Mouse (Mus musculus): ENCODE data around the gene Dmrtc2. TPM values are rescaled to one million over a fixed set of nuclear protein-coding genes. Genes with fewer than 3 reads are reported as not detected.
A peak's percentile ranks its signal among the peaks of the same experiment; 100 is the strongest.
"Not testable (repeated sequence)": the region's sequence is repeated elsewhere in the genome, so short reads cannot be mapped to it uniquely, and the experiment has no call there.

Gene Dmrtc2
- not detected in 2 replicates for polyA plus RNA-seq (2015; fragmentation: Nextera tagmentation; extraction: Ambion mirVana)

- ATAC-seq: no peak
- Histone ChIP-seq H3K27me3 (replicated peaks) (peaks cover 3% of the 10 kb centered on the region), H3K36me3 (no peaks in the 10 kb centered on the region), H3K27ac (no peak within 1 kb of the TSS), H3K4me3 (replicated peaks) (no peak within 1 kb of the TSS), H3K9me3 (no peaks in the 10 kb centered on the region), H3K4me2 (replicated peaks) (no peak within 1 kb of the TSS), H3K4me1 (replicated peaks) (no peaks in the 10 kb centered on the region), H3K9ac (no peak within 1 kb of the TSS)
- 49% methylated on average over 41 of the region's 41 CpGs for WGBS
Observed at GRCm38 (mm10) chr7:24869532-24870165, at the start of gene Dmrtc2, which contains the start of gene Lypd4. Gene Dmrtc2, plus strand, starts transcription at chr7:24870057. Gene Lypd4, minus strand, starts transcription at chr7:24869941.

GRCm38 (mm10) chr7:24824452-24824851, 45.4 kb upstream of the Dmrtc2 start:
- Histone ChIP-seq H3K36me3 (no peaks in the 10 kb centered on the region), H3K27ac (no peak overlapping the region), H3K9ac (no peak overlapping the region), H3K27me3 (replicated peaks) (no peaks in the 10 kb centered on the region), H3K9me3 (no peaks in the 10 kb centered on the region), H3K4me2 (replicated peaks) (no peak overlapping the region), H3K4me3 (replicated peaks) (no peak overlapping the region), H3K4me1 (replicated peaks) (no peaks in the 10 kb centered on the region)
- 66% methylated on average over 7 of the region's 7 CpGs for WGBS
- ATAC-seq: no peak

- ATAC-seq: no peak
- Histone ChIP-seq H3K36me3 (no peaks in the 10 kb centered on the region), H3K4me1 (replicated peaks) (no peaks in the 10 kb centered on the region), H3K9ac (no peak overlapping the region), H3K27me3 (replicated peaks) (no peaks in the 10 kb centered on the region), H3K4me3 (replicated peaks) (no peak overlapping the region), H3K9me3 (no peaks in the 10 kb centered on the region), H3K4me2 (replicated peaks) (no peak overlapping the region), H3K27ac (no peak overlapping the region)
- WGBS: 94% methylated on average over 4 of the region's 4 CpGs
Observed at GRCm38 (mm10) chr7:24827181-24827580, 42.7 kb upstream of the Dmrtc2 start.

- WGBS: 63% methylated on average over 13 of the region's 13 CpGs
- H3K27ac ChIP-seq; H3K9ac ChIP-seq; H3K4me3 ChIP-seq (replicated peaks); H3K36me3 ChIP-seq; H3K4me1 ChIP-seq (replicated peaks); H3K27me3 ChIP-seq (replicated peaks); H3K9me3 ChIP-seq; H3K4me2 ChIP-seq (replicated peaks): not testable (repeated sequence)
- peak; percentile 39; the same call in 1 of the 2 replicates for ATAC-seq
Observed at GRCm38 (mm10) chr7:24838732-24839409, 31.0 kb upstream of the Dmrtc2 start.

- ATAC-seq: no peak
Observed at GRCm38 (mm10) chr7:24839410-24839808, 30.4 kb upstream of the Dmrtc2 start.

GRCm38 (mm10) chr7:24840331-24840730, 29.5 kb upstream of the Dmrtc2 start:
- Histone ChIP-seq H3K4me3 (replicated peaks) (no peak overlapping the region), H3K9me3 (no peaks in the 10 kb centered on the region), H3K4me2 (replicated peaks) (no peak overlapping the region), H3K27ac (no peak overlapping the region), H3K4me1 (replicated peaks) (no peaks in the 10 kb centered on the region), H3K36me3 (no peaks in the 10 kb centered on the region), H3K9ac (no peak overlapping the region), H3K27me3 (replicated peaks) (no peaks in the 10 kb centered on the region)
- 53% methylated on average over 3 of the region's 3 CpGs for WGBS
- ATAC-seq: no peak

More at GRCm38 (mm10) chr7:24839410-24839808, 30.4 kb upstream of the Dmrtc2 start:
- H3K9me3 ChIP-seq: no peaks in the 10 kb centered on the region
- H3K4me2 ChIP-seq (replicated peaks): no peak overlapping the region
- H3K27ac ChIP-seq: no peak overlapping the region
- H3K27me3 ChIP-seq (replicated peaks): no peaks in the 10 kb centered on the region
- H3K4me3 ChIP-seq (replicated peaks): no peak overlapping the region
- H3K4me1 ChIP-seq (replicated peaks): no peaks in the 10 kb centered on the region
- H3K36me3 ChIP-seq: no peaks in the 10 kb centered on the region
- H3K9ac ChIP-seq: no peak overlapping the region
- 73% methylated on average over 8 of the region's 8 CpGs for WGBS

- H3K36me3 ChIP-seq: no peaks in the 10 kb centered on the region
- ATAC-seq: no peak
- no peaks in the 10 kb centered on the region for H3K4me1 ChIP-seq (replicated peaks)
- H3K9ac ChIP-seq: no peak overlapping the region
- no peaks in the 10 kb centered on the region for H3K27me3 ChIP-seq (replicated peaks)
- H3K4me3 ChIP-seq (replicated peaks): no peak overlapping the region
- 60% methylated on average over 4 of the region's 4 CpGs for WGBS
- H3K4me2 ChIP-seq (replicated peaks): no peak overlapping the region
- no peaks in the 10 kb centered on the region for H3K9me3 ChIP-seq
- H3K27ac ChIP-seq: no peak overlapping the region
Observed at GRCm38 (mm10) chr7:24841009-24841408, 28.8 kb upstream of the Dmrtc2 start.

- Histone ChIP-seq H3K4me2 (replicated peaks) (no peak overlapping the region), H3K9me3 (no peaks in the 10 kb centered on the region), H3K27me3 (replicated peaks) (no peaks in the 10 kb centered on the region), H3K27ac (no peak overlapping the region), H3K9ac (no peak overlapping the region), H3K4me3 (replicated peaks) (no peak overlapping the region), H3K4me1 (replicated peaks) (no peaks in the 10 kb centered on the region), H3K36me3 (no peaks in the 10 kb centered on the region)
- 44% methylated on average over 5 of the region's 5 CpGs for WGBS
- no peak for ATAC-seq
Observed at GRCm38 (mm10) chr7:24844144-24844543, 25.7 kb upstream of the Dmrtc2 start.

- Histone ChIP-seq H3K4me1 (replicated peaks) (0 out of 2 replicates have a peak, but pooled peaks cover 1% of the 10 kb centered on the region), H3K4me2 (replicated peaks) (no peak overlapping the region), H3K27me3 (replicated peaks) (no peaks in the 10 kb centered on the region), H3K9ac (no peak overlapping the region), H3K36me3 (no peaks in the 10 kb centered on the region), H3K9me3 (no peaks in the 10 kb centered on the region), H3K4me3 (replicated peaks) (no peak overlapping the region), H3K27ac (no peak overlapping the region)
- 84% methylated on average over 9 of the region's 9 CpGs for WGBS
- no peak for ATAC-seq
Observed at GRCm38 (mm10) chr7:24845181-24845580, 24.7 kb upstream of the Dmrtc2 start.

- Histone ChIP-seq H3K4me3 (replicated peaks) (no peak overlapping the region), H3K27me3 (replicated peaks) (no peaks in the 10 kb centered on the region), H3K36me3 (no peaks in the 10 kb centered on the region), H3K9ac (no peak overlapping the region), H3K4me1 (replicated peaks) (0 out of 2 replicates have a peak, but pooled peaks cover 3% of the 10 kb centered on the region), H3K9me3 (no peaks in the 10 kb centered on the region), H3K4me2 (replicated peaks) (no peak overlapping the region), H3K27ac (no peak overlapping the region)
- WGBS: 8% methylated on average over 6 of the region's 6 CpGs
- peak; percentile 61 for ATAC-seq
Observed at GRCm38 (mm10) chr7:24845713-24846112, 24.1 kb upstream of the Dmrtc2 start.

- 24% methylated on average over 2 of the region's 2 CpGs for WGBS
- not testable (repeated sequence) for ATAC-seq
Observed at GRCm38 (mm10) chr7:24846576-24846975, 23.3 kb upstream of the Dmrtc2 start.

GRCm38 (mm10) chr7:24850162-24850561, 19.7 kb upstream of the Dmrtc2 start:
- WGBS: 13% methylated on average over 5 of the region's 5 CpGs
- ATAC-seq: no peak
- H3K9me3 ChIP-seq: no peaks in the 10 kb centered on the region
- no peak overlapping the region for H3K9ac ChIP-seq
- H3K4me3 ChIP-seq (replicated peaks): no peak overlapping the region
- no peaks in the 10 kb centered on the region for H3K36me3 ChIP-seq
- H3K27ac ChIP-seq: no peak overlapping the region
- H3K4me2 ChIP-seq (replicated peaks): no peak overlapping the region
- H3K27me3 ChIP-seq (replicated peaks): no peaks in the 10 kb centered on the region
- 0 out of 2 replicates have a peak, but pooled peaks cover 6% of the 10 kb centered on the region for H3K4me1 ChIP-seq (replicated peaks)

More at GRCm38 (mm10) chr7:24846576-24846975, 23.3 kb upstream of the Dmrtc2 start:
- H3K27me3 ChIP-seq (replicated peaks); H3K27ac ChIP-seq; H3K9ac ChIP-seq; H3K9me3 ChIP-seq; H3K4me2 ChIP-seq (replicated peaks); H3K4me1 ChIP-seq (replicated peaks); H3K4me3 ChIP-seq (replicated peaks); H3K36me3 ChIP-seq: not testable (repeated sequence)

All from intestine, embryonic 15.5 days (tissue).